Mouse (Mus musculus) liver (tissue): ENCODE results near the gene Gm26602.

Source experiments
- DNase-seq: peaks from one replicate; pipeline ENCODE4 v3.0.0-alpha.2; 2020; ENCODE audit warnings: mixed read lengths

The Gm26602 gene

DNA sequence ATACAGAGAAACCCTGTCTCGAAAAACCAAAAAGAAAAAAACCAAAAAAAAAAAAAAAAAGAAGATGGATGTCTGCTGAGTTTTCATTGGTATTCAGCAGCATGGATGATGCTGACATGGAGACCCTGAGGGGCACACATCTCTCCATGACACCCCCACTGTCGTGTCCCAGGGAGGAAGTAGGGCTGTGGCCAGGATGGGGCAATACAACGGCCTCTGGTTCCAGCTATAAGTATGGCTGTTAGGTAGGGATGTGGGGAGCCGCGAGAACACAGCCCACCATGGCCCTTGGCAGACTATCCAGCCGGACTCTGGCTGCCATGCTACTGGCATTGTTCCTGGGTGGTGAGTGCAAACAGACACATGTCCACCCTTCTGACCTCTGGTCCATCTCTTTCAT is 24.6 kb upstream of the Gm26602 start, which contains the start of gene Elane:
Elane (plus strand) TSS at position 194 of the 400 bp plus-strand sequence.
- DNase-seq = no peak

GRCm38 (mm10) chr10:79886611-79887010 is 24.0 kb upstream of the Gm26602 start:
- no peak for DNase-seq

- DNase-seq = no peak
Measured at GRCm38 (mm10) chr10:79889386-79889785, 21.3 kb upstream of the Gm26602 start.

- DNase-seq = no peak
Measured at GRCm38 (mm10) chr10:79890670-79891069, 20.0 kb upstream of the Gm26602 start, which contains the start of gene Cfd. Cfd (plus strand) TSS chr10:79890853.

- DNase-seq = peak; percentile 85
Measured at GRCm38 (mm10) chr10:79892451-79893118, 18.1 kb upstream of the Gm26602 start.

- no peak for DNase-seq
Measured at GRCm38 (mm10) chr10:79896306-79896705, 14.3 kb upstream of the Gm26602 start.

GRCm38 (mm10) chr10:79896814-79897213 is 13.8 kb upstream of the Gm26602 start:
- DNase-seq = no peak

DNA sequence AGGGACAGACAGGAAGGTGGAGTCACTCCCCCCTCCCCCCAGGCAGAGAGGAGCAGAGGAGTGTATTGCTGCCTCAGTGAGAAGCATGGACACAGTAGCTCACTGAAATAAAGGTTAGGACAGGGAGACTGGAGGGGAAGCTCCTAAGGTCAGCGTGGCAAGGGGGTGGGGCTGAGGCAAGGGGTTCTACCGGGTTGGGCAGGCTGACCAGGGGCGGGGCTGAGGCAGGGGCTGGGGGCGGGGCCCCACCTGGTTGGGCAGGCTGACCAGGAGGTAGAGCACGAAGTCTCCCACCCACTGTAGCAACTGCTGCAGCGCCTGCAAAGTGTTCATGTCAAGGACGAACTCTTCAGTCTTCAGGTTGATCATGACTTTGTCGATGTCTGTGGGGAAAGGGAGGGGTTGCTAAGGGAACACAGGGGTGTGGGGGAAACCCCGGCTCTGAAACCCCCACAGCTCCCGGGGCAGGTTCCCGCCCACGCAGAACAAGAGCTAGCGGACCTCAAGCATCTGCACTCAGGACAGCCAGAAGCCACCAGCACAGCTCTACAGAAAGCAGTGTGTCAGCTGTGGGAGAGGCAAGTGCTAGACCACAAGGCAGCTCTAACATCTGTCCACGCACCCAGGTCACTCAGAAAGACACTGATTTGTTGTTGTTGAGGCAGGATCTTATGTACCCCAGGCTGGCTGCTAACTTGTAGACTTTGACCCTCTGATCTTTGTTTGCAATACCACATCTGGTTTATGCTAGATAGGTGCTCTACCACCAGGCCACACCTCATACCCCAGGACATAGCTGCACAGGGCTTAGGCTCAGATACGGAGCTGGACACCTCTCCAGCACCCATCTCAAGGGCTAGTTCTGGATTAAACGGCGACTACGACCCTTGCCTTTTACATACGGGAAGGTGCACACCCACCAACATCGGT is 13.1 kb upstream of the Gm26602 start:
- DNase-seq = peak; percentile 76

- DNase-seq = no peak
Measured at GRCm38 (mm10) chr10:79900951-79901410, 9.7 kb upstream of the Gm26602 start.

DNA sequence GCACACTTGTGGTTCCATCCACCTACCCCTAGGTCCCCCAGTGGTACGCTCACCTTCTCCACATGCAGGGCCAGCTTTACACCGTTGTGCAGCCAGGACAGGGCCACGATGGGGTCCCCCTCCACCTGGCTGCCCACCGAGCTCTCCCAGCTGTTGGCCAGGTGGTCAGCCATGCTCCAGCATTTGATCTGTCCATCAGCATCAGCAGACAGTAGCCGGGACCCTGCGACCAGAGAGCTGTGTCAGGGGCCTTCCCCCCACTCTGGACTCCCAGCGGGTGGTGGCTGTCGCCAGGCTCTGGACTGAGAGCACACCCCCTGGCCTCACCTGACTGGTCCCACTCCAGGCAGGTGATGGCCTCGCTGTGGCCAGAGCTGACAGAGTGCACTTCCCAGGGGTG is 3.9 kb upstream of the Gm26602 start:
- DNase-seq = no peak

- no peak for DNase-seq
Measured at GRCm38 (mm10) chr10:79907415-79907814, 3.2 kb upstream of the Gm26602 start.

GRCm38 (mm10) chr10:79908167-79909091 is 2.2 kb upstream of the Gm26602 start, which contains the start of gene Med16:
Med16 (minus strand) TSS chr10:79908923.
- DNase-seq = peak; percentile 96

DNA sequence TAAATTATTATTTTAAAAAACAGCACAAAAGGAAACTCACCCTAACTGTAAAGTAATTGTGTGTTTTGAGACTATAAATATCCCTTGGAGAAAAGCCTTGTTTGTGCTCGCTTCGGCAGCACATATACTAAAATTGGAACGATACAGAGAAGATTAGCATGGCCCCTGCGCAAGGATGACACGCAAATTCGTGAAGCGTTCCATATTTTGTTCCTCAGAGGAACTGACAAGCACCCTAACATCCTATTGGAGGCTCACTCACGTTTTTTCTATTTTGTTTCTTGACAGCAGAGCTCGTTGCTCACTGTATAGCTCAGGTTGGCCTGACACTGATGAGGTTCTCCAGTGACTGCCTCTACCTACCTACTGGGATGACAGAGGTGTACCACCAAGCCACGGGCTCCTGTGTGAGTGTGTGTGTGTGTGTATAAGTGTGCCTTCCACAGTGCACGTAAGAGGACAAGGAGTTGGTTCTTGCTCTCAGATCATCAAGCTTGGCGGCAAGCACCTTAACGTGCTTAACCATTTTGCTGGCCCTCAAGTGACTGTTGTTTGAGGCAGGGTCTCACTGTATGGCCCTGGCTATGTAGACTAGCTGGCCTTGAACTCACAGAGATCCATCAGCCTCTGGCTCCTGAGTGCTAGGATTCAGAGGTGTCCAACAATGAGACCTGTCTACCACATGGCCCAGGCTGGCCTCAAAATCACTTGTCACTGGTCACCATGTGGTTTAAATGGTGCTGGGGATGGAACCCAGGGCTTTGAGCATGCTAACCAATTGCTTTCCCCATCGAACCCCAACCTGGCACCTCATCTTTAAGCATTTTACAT is 1.3 kb upstream of the Gm26602 start:
- DNase-seq = peak; percentile 31

DNA sequence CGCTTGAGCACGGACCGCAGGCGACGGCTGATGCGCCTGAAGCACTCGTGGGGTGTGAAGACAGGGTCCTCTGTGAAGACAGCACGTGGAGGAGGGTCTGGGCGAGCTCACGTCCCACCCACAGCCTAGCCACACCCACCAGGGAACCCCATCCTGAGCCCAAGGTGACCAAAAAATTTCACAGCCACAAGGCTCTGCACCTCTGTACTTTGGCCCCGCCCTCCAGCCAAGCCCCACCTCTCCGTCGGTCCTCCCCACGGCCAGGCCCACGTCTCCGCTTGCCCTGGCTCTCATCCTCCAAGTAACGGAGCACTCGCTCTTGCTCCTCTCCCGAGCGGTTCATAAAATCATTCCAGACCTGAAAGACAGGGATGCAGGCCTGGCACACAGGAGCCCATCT is 1.8 kb downstream of the Gm26602 start:
- peak; percentile 42 for DNase-seq

DNA sequence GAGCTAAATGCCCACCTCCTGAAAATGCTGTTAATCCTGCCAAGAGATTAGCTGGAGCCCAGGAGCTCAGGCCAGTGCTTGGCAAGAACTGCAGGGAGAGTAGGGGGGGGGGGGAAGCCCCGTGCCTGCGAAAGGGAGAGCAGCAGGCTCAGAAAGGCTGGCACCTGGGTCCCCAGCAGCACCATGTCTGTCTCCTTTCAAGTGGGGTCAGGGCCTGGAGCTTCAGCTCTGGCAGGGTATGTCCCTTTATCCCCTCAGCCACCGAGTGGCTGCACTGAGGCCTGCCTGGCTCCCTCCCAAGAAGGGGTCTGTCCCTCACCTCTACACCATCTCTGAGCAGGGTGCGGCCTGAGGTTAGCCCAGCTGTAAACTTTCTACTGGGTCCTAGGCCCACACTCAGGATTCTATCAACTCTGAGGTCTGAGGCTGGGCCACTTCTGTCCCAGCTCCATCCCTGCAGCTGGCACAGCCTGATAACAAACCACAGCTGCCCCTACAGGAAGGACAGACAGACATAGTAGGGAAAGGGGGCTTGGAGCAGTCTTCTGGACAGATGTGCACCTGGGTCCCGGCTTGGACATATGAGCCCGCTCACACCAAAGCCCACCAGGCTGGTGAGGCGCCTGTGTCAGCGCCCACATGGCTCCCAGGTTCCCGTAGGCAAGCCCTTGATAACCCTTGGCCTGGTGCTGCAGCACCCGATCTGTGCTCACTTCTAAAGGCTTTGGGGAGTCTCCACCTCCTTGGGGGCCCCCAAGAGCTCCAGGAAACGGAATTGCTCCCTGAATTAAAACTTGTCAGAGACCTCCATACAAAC is 3.7 kb downstream of the Gm26602 start:
- DNase-seq = peak; percentile 68

DNA sequence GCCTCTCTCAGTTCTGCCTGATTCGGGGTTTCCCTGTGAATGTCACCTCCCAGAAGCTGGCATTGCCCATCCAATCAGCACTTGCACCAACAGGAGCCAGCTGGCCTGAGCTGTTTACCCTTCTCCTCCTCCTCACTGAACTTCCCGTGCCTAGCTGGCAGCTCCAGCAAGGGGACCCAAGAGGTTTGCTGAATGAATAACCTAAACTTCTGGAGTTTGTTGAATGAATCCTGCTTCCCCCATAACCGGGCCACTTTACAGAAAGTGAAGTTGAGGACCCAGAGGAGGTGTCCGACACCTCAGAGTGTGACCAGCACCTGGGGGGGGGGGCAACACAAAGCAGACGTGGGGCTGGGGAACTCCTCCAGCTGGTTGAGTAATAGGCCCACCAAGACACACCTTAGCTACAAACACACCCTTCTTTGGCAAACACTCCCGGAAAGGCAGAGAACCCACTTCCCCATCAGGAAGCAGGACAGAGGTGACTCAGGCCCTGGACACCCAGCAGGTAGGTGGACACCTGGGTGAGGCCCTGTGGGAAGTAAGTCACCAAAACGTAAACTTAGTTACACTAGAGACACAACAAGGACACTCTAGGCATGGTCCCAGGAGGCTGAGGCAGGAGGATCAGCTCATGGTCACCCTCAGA is 4.4 kb downstream of the Gm26602 start:
- DNase-seq = no peak

GRCm38 (mm10) chr10:79916081-79916480 is 5.4 kb downstream of the Gm26602 start:
- peak; percentile 21 for DNase-seq

DNA sequence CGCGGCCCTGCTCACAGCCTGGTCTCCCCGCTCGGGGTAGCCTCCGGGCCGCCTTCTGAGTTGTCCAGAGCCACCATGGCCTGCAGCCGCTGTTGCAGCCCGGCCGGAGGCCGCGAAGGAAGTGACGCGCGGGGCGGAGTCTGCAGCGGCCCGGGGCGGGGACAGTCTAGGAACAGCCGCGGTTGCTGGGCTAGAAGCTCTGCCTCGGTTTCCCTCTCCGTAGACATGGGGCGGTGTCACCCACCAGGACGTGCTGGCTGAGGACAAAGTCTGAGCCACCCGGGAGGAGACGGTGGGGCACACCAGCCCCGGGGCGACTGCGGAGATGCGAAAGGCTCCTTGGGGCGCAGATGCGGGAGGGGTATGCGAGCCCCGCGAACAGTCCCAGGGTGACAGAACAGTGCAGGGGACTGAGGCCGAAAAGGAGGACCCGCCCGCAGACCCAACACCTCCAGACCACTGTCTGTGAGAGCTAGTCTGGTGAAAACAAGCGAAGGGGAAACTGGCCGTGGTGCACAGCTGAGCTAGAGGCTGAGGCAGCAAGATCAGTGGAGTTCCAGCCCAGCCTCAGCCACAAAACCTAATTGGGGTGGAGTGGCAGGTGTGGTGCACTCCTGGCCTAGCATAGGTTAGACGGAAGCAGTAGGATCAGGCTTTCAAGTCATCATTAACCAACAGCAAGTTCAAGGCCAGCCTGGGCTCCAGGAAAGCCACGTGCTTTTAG is 6.3 kb downstream of the Gm26602 start, which contains the start of gene Kiss1r:
Kiss1r (plus strand) TSS at position 164 of the 724 bp plus-strand sequence.
- peak; percentile 91 for DNase-seq

DNA sequence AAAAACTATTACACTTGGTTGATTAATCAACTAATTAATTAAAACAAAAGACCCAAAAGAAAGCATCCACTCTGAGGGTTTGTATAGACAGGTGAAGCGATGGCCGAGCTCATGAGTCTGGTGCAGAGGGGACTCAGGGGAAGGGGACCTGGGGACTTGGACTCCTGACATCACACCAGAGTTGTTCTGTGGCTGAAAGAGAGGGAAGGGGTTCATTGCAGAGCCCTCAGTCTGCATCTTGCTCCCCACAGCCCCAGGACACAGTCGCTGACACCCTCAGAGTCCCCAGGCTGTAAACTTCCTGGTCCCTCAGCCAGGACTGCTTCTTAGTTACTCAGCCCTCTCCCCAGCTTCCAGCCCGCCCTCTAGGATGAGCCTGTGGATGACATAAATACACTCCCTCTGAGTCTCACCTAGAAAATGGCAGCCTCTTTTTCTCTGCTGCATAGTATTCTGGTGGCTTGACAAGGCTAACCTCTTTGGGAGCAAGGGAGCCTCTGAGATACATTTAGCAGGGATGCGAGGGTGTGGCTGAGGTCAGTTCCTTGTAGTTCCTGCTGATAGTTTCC is 7.0 kb downstream of the Gm26602 start:
- no peak for DNase-seq
